Mouse (Mus musculus) lung, embryonic 14.5 days (tissue): ENCODE results near the gene Defb21. TPM values are rescaled to one million over a fixed set of nuclear protein-coding genes. Genes with fewer than 3 reads are reported as not detected.

Experiments used
- ATAC-seq: fragments of 200-750 bp; cut with Nextera tagmentation; 2 replicates; pipeline ENCODE4 v1.8.0; 2017; ENCODE audit warnings: mild to moderate bottlenecking, moderate TSS enrichment, moderate library complexity; ENCODE audit not compliant: insufficient read depth
- DNase-seq: peaks from one replicate; pipeline ENCODE4 v3.0.0-alpha.2; 2015
- H3K27ac ChIP-seq: fragments of 300-500 bp; sonication (generic); 2 replicates; pipeline ENCODE4 v1.5.1; 2014; ENCODE audit warnings: low read depth, mild to moderate bottlenecking, moderate library complexity
- H3K27me3 ChIP-seq: fragments of 300-500 bp; sonication (generic); 2 replicates; pipeline ENCODE4 v1.6.1; 2014; ENCODE audit warnings: low read length, control low read depth; ENCODE audit not compliant: insufficient read depth
- H3K36me3 ChIP-seq: fragments of 300-500 bp; sonication (generic); 2 replicates; pipeline ENCODE4 v1.6.1; 2014; ENCODE audit warnings: control low read depth; ENCODE audit not compliant: insufficient read depth
- H3K4me1 ChIP-seq: fragments of 300-500 bp; sonication (generic); 2 replicates; pipeline ENCODE4 v1.6.1; 2014; ENCODE audit warnings: antibody characterized with exemption, control low read depth; ENCODE audit not compliant: insufficient read depth
- H3K4me2 ChIP-seq: fragments of 300-500 bp; sonication (generic); 2 replicates; pipeline ENCODE4 v1.6.1; 2014; ENCODE audit warnings: mild to moderate bottlenecking
- H3K4me3 ChIP-seq: fragments of 300-500 bp; sonication (generic); 2 replicates; pipeline ENCODE4 v1.5.1; 2014; ENCODE audit warnings: low read depth, low read length
- H3K9ac ChIP-seq: fragments of 300-500 bp; sonication (generic); 2 replicates; pipeline ENCODE4 v1.6.1; 2014
- H3K9me3 ChIP-seq: fragments of 300-500 bp; sonication (generic); 2 replicates; pipeline ENCODE4 v1.6.1; 2016; ENCODE audit warnings: low read depth, low read length, control low read depth
- CTCF ChIP-seq: IDR thresholded peaks from 2 replicates; pipeline ENCODE4 v1.5.1; 2016; ENCODE audit warnings: antibody characterized with exemption, low read depth
- WGBS: fragments of 180-500 bp; shearing (Covaris S2); extraction: QIAGEN DNeasy Blood & Tissue Kit; methylation state at CpG from one replicate; pipeline ENCODE4 v1.1.7; 2014; 5-methylcytosine and 5-hydroxymethylcytosine counted together
- polyA plus RNA-seq: library from polyadenylated mRNA; unstranded; fragments of >200 nt; fragmentation: Nextera tagmentation; extraction: Ambion mirVana; gene quantifications from 2 replicates; pipeline ENCODE4 v1.2.1, GENCODE M21; 2014

The Defb21 gene
- polyA plus RNA-seq, 1 experiment from 2014 or later: not detected

GRCm38 (mm10) chr2:152622151-152622550 is 49.6 kb downstream of the Defb21 start:
- Histone ChIP-seq H3K27me3 (peaks cover 16% of the 10 kb centered on the region), H3K4me2 (no peak overlapping the region), H3K36me3 (no peaks in the 10 kb centered on the region), H3K4me3 (no peak overlapping the region), H3K9ac (no peak overlapping the region), H3K9me3 (no peaks in the 10 kb centered on the region), H3K27ac (no peak overlapping the region), H3K4me1 (no peaks in the 10 kb centered on the region)
- DNase-seq (no peak), ATAC-seq (no peak)
- TF ChIP-seq CTCF: no peak
- 85% methylated on average over 13 of the region's 13 CpGs for WGBS

GRCm38 (mm10) chr2:152622953-152623352 is 50.4 kb downstream of the Defb21 start, which contains the start of gene Defb25:
Gene Defb25, minus strand, starts transcription at chr2:152623053.
- H3K4me2 ChIP-seq: no peak within 1 kb of the TSS
- no peak for TF ChIP-seq CTCF
- DNase-seq (no peak), ATAC-seq (no peak)
- H3K4me3 ChIP-seq: no peak within 1 kb of the TSS
- no peaks in the 10 kb centered on the region for H3K4me1 ChIP-seq
- 72% methylated on average over 7 of the region's 7 CpGs for WGBS
- no peaks in the 10 kb centered on the region for H3K9me3 ChIP-seq
- no peak within 1 kb of the TSS for H3K27ac ChIP-seq
- H3K27me3 ChIP-seq: peaks cover 24% of the 10 kb centered on the region
- no peak within 1 kb of the TSS for H3K9ac ChIP-seq
- no peaks in the 10 kb centered on the region for H3K36me3 ChIP-seq

Other genes with a start within 250 kb of the Defb21 start
- 85.8 and 92.8 TPM in 2 replicates for gene Rbck1, start 240.1 kb upstream of the Defb21 start, polyA plus RNA-seq
- 2.2 and 2.7 TPM in 2 replicates for gene Trib3, start 228.7 kb upstream of the Defb21 start, polyA plus RNA-seq
- 0.26 TPM in 1 of 2 replicates, not detected in the other for gene Nrsn2, start 196.1 kb upstream of the Defb21 start, polyA plus RNA-seq
- 17.2 and 19.4 TPM in 2 replicates for gene Sox12, start 174.7 kb upstream of the Defb21 start, polyA plus RNA-seq
- gene Zcchc3, start 157.7 kb upstream of the Defb21 start, polyA plus RNA-seq: 38.6 and 42.3 TPM in 2 replicates
- gene 6820408C15Rik, start 157.2 kb upstream of the Defb21 start, polyA plus RNA-seq: 0.53 and 1.3 TPM in 2 replicates
- not detected in 2 replicates for gene Defb23, start 108.1 kb upstream of the Defb21 start, polyA plus RNA-seq
- not detected in 2 replicates for gene Defb20, start 95.7 kb upstream of the Defb21 start, polyA plus RNA-seq
- gene Defb22, start 82.6 kb upstream of the Defb21 start, polyA plus RNA-seq: not detected in 2 replicates
- gene Defb26, start 61.1 kb upstream of the Defb21 start, polyA plus RNA-seq: not detected in 2 replicates
- not detected in 2 replicates for gene Defb28, start 54.5 kb upstream of the Defb21 start, polyA plus RNA-seq
- not detected in 2 replicates for gene Defb29, start 32.6 kb upstream of the Defb21 start, polyA plus RNA-seq
- not detected in 2 replicates for gene Gm17416, start 3.4 kb upstream of the Defb21 start, polyA plus RNA-seq
- gene Defb19, start 7.6 kb downstream of the Defb21 start, polyA plus RNA-seq: not detected in 2 replicates
- gene Defb45, start 26.7 kb downstream of the Defb21 start, polyA plus RNA-seq: not detected in 2 replicates
- gene Defb36, start 31.6 kb downstream of the Defb21 start, polyA plus RNA-seq: not detected in 2 replicates
- 0.86 and 1.5 TPM in 2 replicates for gene Defb25, start 50.3 kb downstream of the Defb21 start, polyA plus RNA-seq
- gene Rem1, start 54.2 kb downstream of the Defb21 start, polyA plus RNA-seq: 6.2 TPM in 2 replicates
- gene H13, start 96.7 kb downstream of the Defb21 start, polyA plus RNA-seq: 97.6 and 98.1 TPM in 2 replicates
- 28.5 and 32.7 TPM in 2 replicates for gene Mcts2, start 114.3 kb downstream of the Defb21 start, polyA plus RNA-seq
- gene Id1, start 163.5 kb downstream of the Defb21 start, polyA plus RNA-seq: 122 and 123 TPM in 2 replicates
- 51.4 and 59.6 TPM in 2 replicates for gene Cox4i2, start 181.4 kb downstream of the Defb21 start, polyA plus RNA-seq